Mouse (Mus musculus) CH12.LX (cell line): ENCODE measurements around the gene Flot1. TPM values are rescaled to one million over a fixed set of nuclear protein-coding genes. Genes with fewer than 3 reads are reported as not detected.

Experiments
- DNase-seq: peaks from one replicate; pipeline ENCODE4 v3.0.0-alpha.2; 2013; ENCODE audit errors: extremely low read depth
- H3K27ac ChIP-seq: 2 replicates; pipeline ENCODE4 v1.5.1; 2012; ENCODE audit warnings: low read depth, mild to moderate bottlenecking, control low read depth, moderate library complexity; ENCODE audit not compliant: insufficient read depth
- H3K27me3 ChIP-seq: replicated peaks from 2 replicates; pipeline ENCODE3; 2012; ENCODE audit warnings: inconsistent platforms
- H3K36me3 ChIP-seq, 2 experiments: replicated peaks in 1 of 2; 2 replicates each; pipeline versions ENCODE3 to v1.6.1; 2012; ENCODE audit warnings: inconsistent platforms in 1 of 2, low read length in 1 of 2, mild to moderate bottlenecking in 1 of 2, mixed read lengths in 1 of 2, moderate library complexity in 1 of 2; ENCODE audit not compliant: control insufficient read depth in 1 of 2, insufficient read depth in 1 of 2
- H3K4me1 ChIP-seq, 2 experiments: 2 replicates each; pipeline ENCODE4 v1.6.1; 2012; ENCODE audit warnings: inconsistent platforms in 1 of 2, moderate library complexity in 1 of 2; ENCODE audit not compliant: insufficient read depth in 2 of 2, control insufficient read depth in 1 of 2
- H3K4me2 ChIP-seq: 2 replicates; pipeline ENCODE4 v1.6.1; 2012; ENCODE audit warnings: low read depth, mild to moderate bottlenecking, control low read depth; ENCODE audit not compliant: poor library complexity, insufficient read depth, severe bottlenecking
- H3K4me3 ChIP-seq, 3 experiments: fragments of 150-350 bp in 1 of 3; sonication (generic) in 1 of 3; replicated peaks in 1 of 3; 2 replicates each; pipeline versions ENCODE3 to v1.5.1; 2011 to 2012; ENCODE audit warnings: low read depth in 2 of 3, low read length in 2 of 3, mild to moderate bottlenecking in 2 of 3, moderate library complexity in 2 of 3, control low read depth in 1 of 3, improper control_type of control experiment in 1 of 3, inconsistent platforms in 1 of 3, mixed read lengths in 1 of 3; ENCODE audit not compliant: poor library complexity in 1 of 3
- H3K79me2 ChIP-seq: replicated peaks from 2 replicates; pipeline ENCODE4 v1.6.1; 2012; ENCODE audit warnings: mild to moderate bottlenecking, moderate library complexity; ENCODE audit not compliant: control insufficient read depth, poor library complexity, insufficient read depth, severe bottlenecking; ENCODE audit errors: extremely low read depth
- H3K9ac ChIP-seq: 2 replicates; pipeline ENCODE4 v1.6.1; 2012; ENCODE audit warnings: low read depth, mild to moderate bottlenecking, control low read depth, moderate library complexity; ENCODE audit not compliant: insufficient read depth
- H3K9me3 ChIP-seq: replicated peaks from 2 replicates; pipeline ENCODE3; 2012; ENCODE audit warnings: low read length, inconsistent platforms, mixed read lengths
- BHLHE40 ChIP-seq: IDR thresholded peaks from 2 replicates; pipeline ENCODE4 v1.6.1; 2011; ENCODE audit warnings: mild to moderate bottlenecking, low read depth, low read length, improper control_type of control experiment
- CHD2 ChIP-seq: IDR thresholded peaks from 2 replicates; pipeline ENCODE4 v1.6.1; 2011; ENCODE audit warnings: low read length, improper control_type of control experiment
- CTCF ChIP-seq, 2 experiments: IDR thresholded peaks in 1 of 2; conservative IDR thresholded peaks in 1 of 2; 2 replicates each; pipeline ENCODE4 v1.5.1; 2011 to 2012; ENCODE audit warnings: low read depth in 2 of 2, low read length in 2 of 2, improper control_type of control experiment in 1 of 2, inconsistent platforms in 1 of 2, mild to moderate bottlenecking in 1 of 2, moderate library complexity in 1 of 2
- E2F4 ChIP-seq: IDR thresholded peaks from 2 replicates; pipeline ENCODE4 v1.6.1; 2011; ENCODE audit warnings: low read depth, low read length, improper control_type of control experiment; ENCODE audit not compliant: insufficient replicate concordance
- EP300 ChIP-seq: IDR thresholded peaks from 2 replicates; pipeline ENCODE4 v1.6.1; 2011; ENCODE audit warnings: low read length, improper control_type of control experiment
- ETS1 ChIP-seq: conservative IDR thresholded peaks from 2 replicates; pipeline ENCODE4 v1.6.1; 2012; ENCODE audit warnings: low read depth, mild to moderate bottlenecking, inconsistent platforms, low read length, improper control_type of control experiment, moderate library complexity
- GABPA ChIP-seq: IDR thresholded peaks from 2 replicates; pipeline ENCODE4 v1.6.1; 2012; ENCODE audit warnings: low read depth, low read length, improper control_type of control experiment, inconsistent platforms; ENCODE audit not compliant: insufficient replicate concordance
- HCFC1 ChIP-seq: IDR thresholded peaks from 2 replicates; pipeline ENCODE4 v1.6.1; 2012; ENCODE audit warnings: low read depth, mild to moderate bottlenecking, inconsistent platforms, low read length, improper control_type of control experiment
- IRF4 ChIP-seq: IDR thresholded peaks from 2 replicates; pipeline ENCODE4 v1.6.1; 2014; ENCODE audit warnings: low read depth, mild to moderate bottlenecking, inconsistent platforms, low read length, improper control_type of control experiment
- JUN ChIP-seq: IDR thresholded peaks from 2 replicates; pipeline ENCODE4 v1.6.1; 2011; ENCODE audit warnings: low read depth, mild to moderate bottlenecking, low read length, improper control_type of control experiment, moderate library complexity; ENCODE audit not compliant: insufficient read depth
- MAFK ChIP-seq: IDR thresholded peaks from 2 replicates; pipeline ENCODE4 v1.6.1; 2011; ENCODE audit warnings: low read length, improper control_type of control experiment; ENCODE audit not compliant: insufficient replicate concordance
- MAX ChIP-seq: IDR thresholded peaks from 2 replicates; pipeline ENCODE4 v1.6.1; 2011; ENCODE audit warnings: low read length, improper control_type of control experiment
- MAZ ChIP-seq: IDR thresholded peaks from 2 replicates; pipeline ENCODE4 v1.6.1; 2012; ENCODE audit warnings: low read depth, mild to moderate bottlenecking, inconsistent platforms, low read length, improper control_type of control experiment, moderate library complexity
- MEF2A ChIP-seq: IDR thresholded peaks from 2 replicates; pipeline ENCODE4 v1.6.1; 2014; ENCODE audit warnings: low read depth, mild to moderate bottlenecking, inconsistent platforms, low read length, improper control_type of control experiment, borderline replicate concordance
- MXI1 ChIP-seq: IDR thresholded peaks from 2 replicates; pipeline ENCODE4 v1.6.1; 2011; ENCODE audit warnings: mild to moderate bottlenecking, low read depth, low read length, improper control_type of control experiment
- MYC ChIP-seq: IDR thresholded peaks from 2 replicates; pipeline ENCODE4 v1.6.1; 2011; ENCODE audit warnings: low read depth, mild to moderate bottlenecking, improper control_type of control experiment, low read length
- NELFE ChIP-seq: IDR thresholded peaks from 2 replicates; pipeline ENCODE4 v1.6.1; 2011; ENCODE audit warnings: low read depth, low read length, improper control_type of control experiment
- NRF1 ChIP-seq: IDR thresholded peaks from 2 replicates; pipeline ENCODE4 v1.6.1; 2014; ENCODE audit warnings: low read depth, mild to moderate bottlenecking, inconsistent platforms, low read length, improper control_type of control experiment, moderate library complexity
- PAX5 ChIP-seq: IDR thresholded peaks from 2 replicates; pipeline ENCODE4 v1.6.1; 2012; ENCODE audit warnings: low read length, inconsistent platforms, mixed read lengths
- POLR2A ChIP-seq: IDR thresholded peaks from 2 replicates; pipeline ENCODE4 v1.6.1; 2011; ENCODE audit warnings: low read depth, mild to moderate bottlenecking, improper control_type of control experiment, low read length
- POLR2AphosphoS2 ChIP-seq: IDR thresholded peaks from 2 replicates; pipeline ENCODE4 v1.6.1; 2011; ENCODE audit warnings: low read depth, low read length, improper control_type of control experiment
- RAD21 ChIP-seq: IDR thresholded peaks from 2 replicates; pipeline ENCODE4 v1.6.1; 2011; ENCODE audit warnings: low read depth, mild to moderate bottlenecking, low read length, improper control_type of control experiment, moderate library complexity
- RCOR1 ChIP-seq: conservative IDR thresholded peaks from 2 replicates; pipeline ENCODE4 v1.6.1; 2012; ENCODE audit warnings: low read depth, mild to moderate bottlenecking, inconsistent platforms, low read length, improper control_type of control experiment
- SIN3A ChIP-seq: IDR thresholded peaks from 2 replicates; pipeline ENCODE4 v1.6.1; 2012; ENCODE audit warnings: low read length, improper control_type of control experiment, inconsistent platforms
- SMC3 ChIP-seq: IDR thresholded peaks from 2 replicates; pipeline ENCODE4 v1.6.1; 2011; ENCODE audit warnings: low read depth, low read length, improper control_type of control experiment
- TBP ChIP-seq: conservative IDR thresholded peaks from 2 replicates; pipeline ENCODE4 v1.6.1; 2011; ENCODE audit warnings: low read depth, low read length, improper control_type of control experiment
- TCF12 ChIP-seq: IDR thresholded peaks from 2 replicates; pipeline ENCODE4 v1.6.1; 2014; ENCODE audit warnings: low read depth, mild to moderate bottlenecking, inconsistent platforms, low read length, improper control_type of control experiment
- USF1 ChIP-seq: IDR thresholded peaks from 2 replicates; pipeline ENCODE4 v1.6.1; 2014; ENCODE audit warnings: low read depth, mild to moderate bottlenecking, inconsistent platforms, low read length, improper control_type of control experiment
- USF2 ChIP-seq: conservative IDR thresholded peaks from 2 replicates; pipeline ENCODE4 v1.6.1; 2011; ENCODE audit warnings: low read depth, low read length, improper control_type of control experiment
- ZC3H11A ChIP-seq: IDR thresholded peaks from 2 replicates; pipeline ENCODE4 v1.6.1; 2012; ENCODE audit warnings: low read depth, mild to moderate bottlenecking, inconsistent platforms, low read length, improper control_type of control experiment
- ZKSCAN1 ChIP-seq: IDR thresholded peaks from 2 replicates; pipeline ENCODE4 v1.6.1; 2012; ENCODE audit warnings: low read depth, inconsistent platforms, low read length, improper control_type of control experiment, borderline replicate concordance
- ZMIZ1 ChIP-seq: IDR thresholded peaks from 2 replicates; pipeline ENCODE4 v1.6.1; 2012; ENCODE audit warnings: low read depth, mild to moderate bottlenecking, inconsistent platforms, low read length, improper control_type of control experiment
- dilution Hi-C: fragments of 300-500 bp; cut with MboI; formaldehyde crosslinking; loops from 2 replicates; pipeline ENCODE4 v1.14.3; 2020; ENCODE audit warnings: low sequenced_read_pairs; ENCODE audit not compliant: extremely low pct_unique_long_range_greater_than_20kb, extremely low pct_ligation_motif_present
- in situ Hi-C: fragments of 300-500 bp; cut with MboI; formaldehyde crosslinking; loops from 3 replicates; pipeline ENCODE4 v1.14.3; 2019; ENCODE audit warnings: low sequenced_read_pairs, low pct_ligation_motif_present, low pct_unique_long_range_greater_than_20kb, mixed read lengths
- polyA plus RNA-seq: library from polyadenylated mRNA; unstranded; fragments of >175 nt; gene quantifications from 2 replicates; pipeline ENCODE4 v1.2.1, GENCODE M21; 2012; ENCODE audit warnings: low read depth; ENCODE audit not compliant: insufficient read length
- total RNA-seq, 2 experiments: library from RNA; depleted of rRNA; stranded (reverse); fragments of 300-350 nt in 1 of 2; fragments of >200 nt in 1 of 2; gene quantifications; 2 replicates each; pipeline ENCODE4 v1.2.3; 2012 to 2014

The Flot1 gene
- total and polyA plus RNA-seq, 3 experiments = 16.3 to 21.6 (median 17.6) TPM

- in situ Hi-C loops = loop anchor here (10.0 kb wide), 1 partner anchor 131 kb away; no protein-coding TSS in a partner anchor
Observed at GRCm38 (mm10) chr17:35865481-35866280, 42.7 kb downstream of the Flot1 start, which contains the start of gene Ppp1r18. Ppp1r18 (plus strand) TSS chr17:35865593.

GRCm38 (mm10) chr17:35866281-35866831, 43.3 kb downstream of the Flot1 start:
- dilution Hi-C loops = no loop called here
- peaks cover 0 to 4% of the 10 kb centered on the region in 2 experiments for H3K36me3 ChIP-seq
- peak overlapping the region; percentile 69 for H3K9ac ChIP-seq
- peak overlapping the region; percentile 74 for H3K27ac ChIP-seq
- H3K4me3 ChIP-seq = peak overlapping the region; percentile 63 to 99 (median 74)
- H3K4me1 ChIP-seq = peaks cover 0 to 16% of the 10 kb centered on the region in 2 experiments; a peak in 2 of 4 replicates
- DNase-seq = peak; percentile 74
- in situ Hi-C loops = loop anchor here (10.0 kb wide), 1 partner anchor 132 kb away; no protein-coding TSS in a partner anchor
- H3K79me2 ChIP-seq = peaks cover 29% of the 10 kb centered on the region
- H3K27me3 ChIP-seq = no peaks in the 10 kb centered on the region
- H3K9me3 ChIP-seq = peaks cover 3% of the 10 kb centered on the region
- H3K4me2 ChIP-seq = peak overlapping the region; percentile 91
- no peak for TF ChIP-seq USF2
- no peak for TF ChIP-seq ZC3H11A
- no peak for TF ChIP-seq JUN
- no peak for TF ChIP-seq E2F4
- TF ChIP-seq RAD21 = no peak
- no peak for TF ChIP-seq MYC
- no peak for TF ChIP-seq USF1
- TF ChIP-seq GABPA = no peak
- TF ChIP-seq ZKSCAN1 = no peak
- peak; percentile 34; the same call in 1 of the 2 replicates for TF ChIP-seq BHLHE40
- TF ChIP-seq RCOR1 = no peak
- TF ChIP-seq SMC3 = no peak
- TF ChIP-seq MAZ = peak; percentile 24; the same call in 1 of the 2 replicates
- TF ChIP-seq POLR2AphosphoS2 = no peak
- peak; percentile 60; the same call in 1 of the 2 replicates for TF ChIP-seq TCF12
- no peak for TF ChIP-seq MAFK
- no peak for TF ChIP-seq HCFC1
- TF ChIP-seq EP300 = no peak
- TF ChIP-seq MEF2A = no peak; the same call in 1 of the 2 replicates

More at GRCm38 (mm10) chr17:35865481-35866280, 42.7 kb downstream of the Flot1 start, which contains the start of gene Ppp1r18:
- TF ChIP-seq TCF12 = peak; percentile 50; the same call in 1 of the 2 replicates
- TF ChIP-seq TBP = no peak
- TF ChIP-seq ETS1 = peak; percentile 54
- TF ChIP-seq EP300 = peak; percentile 46; the same call in 1 of the 2 replicates
- TF ChIP-seq GABPA = no peak
- TF ChIP-seq POLR2A = 0 out of 2 replicates have a peak, but pooled peaks have one; percentile 36
- TF ChIP-seq CHD2 = no peak; the same call in 1 of the 2 replicates
- TF ChIP-seq JUN = no peak
- peak; percentile 61 for TF ChIP-seq MAX
- TF ChIP-seq ZMIZ1 = no peak; the same call in 1 of the 2 replicates
- no peak for TF ChIP-seq E2F4
- peak; percentile 85 for TF ChIP-seq BHLHE40
- peak; percentile 15; the same call in 1 of the 2 replicates for TF ChIP-seq IRF4
- no peak for TF ChIP-seq RAD21
- no peak for TF ChIP-seq CTCF (conservative IDR thresholded peaks at IDR 0.05 in 1 of 2, IDR thresholded peaks at IDR 0.05 in 1 of 2; ENCODE audit: low read depth in 2 of 2, low read length in 2 of 2)
- peak; percentile 61; the same call in 1 of the 2 replicates for TF ChIP-seq SIN3A
- no peak for TF ChIP-seq PAX5
- 0 out of 2 replicates have a peak, but pooled peaks have one; percentile 35 for TF ChIP-seq MYC
- TF ChIP-seq MXI1 = peak; percentile 74; the same call in 1 of the 2 replicates
- no peak for TF ChIP-seq NRF1
- TF ChIP-seq NELFE = peak; percentile 47; the same call in 1 of the 2 replicates
- peak within 1 kb of the TSS; percentile 63 to 99 (median 74) for H3K4me3 ChIP-seq
- no peaks in the 10 kb centered on the region for H3K9me3 ChIP-seq
- peak within 1 kb of the TSS; percentile 91 for H3K4me2 ChIP-seq
- H3K27ac ChIP-seq = peak within 1 kb of the TSS; percentile 74
- DNase-seq = peak; percentile 59
- peaks cover 24% of the 10 kb centered on the region for H3K79me2 ChIP-seq
- H3K36me3 ChIP-seq = peaks cover 0 to 1% of the 10 kb centered on the region in 2 experiments
- H3K27me3 ChIP-seq = no peaks in the 10 kb centered on the region
- H3K9ac ChIP-seq = peak within 1 kb of the TSS; percentile 69
- H3K4me1 ChIP-seq = peaks cover 0 to 20% of the 10 kb centered on the region in 2 experiments; a peak in 2 of 4 replicates
- dilution Hi-C loops = no loop called here
